Mouse (Mus musculus): ENCODE measurements at regions not wholly inside any gene's neighbourhood (a gene's known extent, or its start where the extent isn't known, plus 50 kb on each side); places are given as distances from the start of the nearest gene placed in this dataset.

- Histone ChIP-seq H3K79me2 (ENCODE audit: control insufficient read depth, insufficient read depth) (no peaks in the 10 kb centered on the region), H3K27me3 (ENCODE audit: control insufficient read depth, insufficient read depth, insufficient read length) (peaks cover 9% of the 10 kb centered on the region), H3K36me3 (ENCODE audit: control insufficient read depth, insufficient read depth) (no peaks in the 10 kb centered on the region), H3K79me3 (ENCODE audit: low read depth) (no peaks in the 10 kb centered on the region), H3ac (ENCODE audit: control insufficient read depth, insufficient read length, low read depth) (no peak overlapping the region), H3K4me3 (ENCODE audit: insufficient read depth, poor library complexity, severe bottlenecking) (no peak overlapping the region)
- TF ChIP-seq USF1 (IDR thresholded peaks at IDR 0.05; ENCODE audit: low read depth) = no peak
- no peak for TF ChIP-seq CTCF (IDR thresholded peaks at IDR 0.05; ENCODE audit: control insufficient read depth, insufficient read depth, insufficient read length)
- no peak for TF ChIP-seq CEBPB (IDR thresholded peaks at IDR 0.05; ENCODE audit: low read depth)
- TF ChIP-seq FOSL1 (IDR thresholded peaks at IDR 0.05; ENCODE audit: insufficient read depth, low read length, poor library complexity, severe bottlenecking) = no peak
- no peak for TF ChIP-seq MYOG (IDR thresholded peaks at IDR 0.05; ENCODE audit: control insufficient read depth, extremely low read depth, insufficient read length)
- no peak for TF ChIP-seq MYOD1 (IDR thresholded peaks at IDR 0.05; ENCODE audit: control insufficient read depth, insufficient read length, low read depth)
- no peak for TF ChIP-seq MAX (IDR thresholded peaks at IDR 0.05)
Measured at GRCm38 (mm10) chr11:33007366-33007765, 139.8 kb downstream of the Fgf18 start.

- no peak overlapping the region for H3K4me3 ChIP-seq (ENCODE audit: insufficient read depth, poor library complexity, severe bottlenecking)
- no peak overlapping the region for H3ac ChIP-seq (ENCODE audit: control insufficient read depth, insufficient read length, low read depth)
- no peaks in the 10 kb centered on the region for H3K79me2 ChIP-seq (ENCODE audit: control insufficient read depth, insufficient read depth)
- TF ChIP-seq USF1 (IDR thresholded peaks at IDR 0.05; ENCODE audit: low read depth) (no peak), FOSL1 (IDR thresholded peaks at IDR 0.05; ENCODE audit: insufficient read depth, low read length, poor library complexity, severe bottlenecking) (no peak), CTCF (IDR thresholded peaks at IDR 0.05; ENCODE audit: control insufficient read depth, insufficient read depth, insufficient read length) (no peak), MAX (IDR thresholded peaks at IDR 0.05) (no peak), MYOG (IDR thresholded peaks at IDR 0.05; ENCODE audit: control insufficient read depth, extremely low read depth, insufficient read length) (no peak), CEBPB (IDR thresholded peaks at IDR 0.05; ENCODE audit: low read depth) (no peak), MYOD1 (IDR thresholded peaks at IDR 0.05; ENCODE audit: control insufficient read depth, insufficient read length, low read depth) (no peak)
- H3K27me3 ChIP-seq (ENCODE audit: control insufficient read depth, insufficient read depth, insufficient read length) = peaks cover 6% of the 10 kb centered on the region
- no peaks in the 10 kb centered on the region for H3K36me3 ChIP-seq (ENCODE audit: control insufficient read depth, insufficient read depth)
- no peaks in the 10 kb centered on the region for H3K79me3 ChIP-seq (ENCODE audit: low read depth)
Measured at GRCm38 (mm10) chr11:33005183-33005582, 142.0 kb downstream of the Fgf18 start.

GRCm38 (mm10) chr11:33004603-33005002, 142.6 kb downstream of the Fgf18 start:
- Histone ChIP-seq H3ac (ENCODE audit: control insufficient read depth, insufficient read length, low read depth) (no peak overlapping the region), H3K79me2 (ENCODE audit: control insufficient read depth, insufficient read depth) (no peaks in the 10 kb centered on the region), H3K79me3 (ENCODE audit: low read depth) (no peaks in the 10 kb centered on the region), H3K4me3 (ENCODE audit: insufficient read depth, poor library complexity, severe bottlenecking) (no peak overlapping the region), H3K27me3 (ENCODE audit: control insufficient read depth, insufficient read depth, insufficient read length) (peaks cover 6% of the 10 kb centered on the region), H3K36me3 (ENCODE audit: control insufficient read depth, insufficient read depth) (no peaks in the 10 kb centered on the region)
- TF ChIP-seq MYOD1 (IDR thresholded peaks at IDR 0.05; ENCODE audit: control insufficient read depth, insufficient read length, low read depth) = no peak
- TF ChIP-seq CTCF (IDR thresholded peaks at IDR 0.05; ENCODE audit: control insufficient read depth, insufficient read depth, insufficient read length) = no peak
- TF ChIP-seq MAX (IDR thresholded peaks at IDR 0.05) = no peak
- no peak for TF ChIP-seq USF1 (IDR thresholded peaks at IDR 0.05; ENCODE audit: low read depth)
- no peak for TF ChIP-seq MYOG (IDR thresholded peaks at IDR 0.05; ENCODE audit: control insufficient read depth, extremely low read depth, insufficient read length)
- TF ChIP-seq CEBPB (IDR thresholded peaks at IDR 0.05; ENCODE audit: low read depth) = no peak
- no peak for TF ChIP-seq FOSL1 (IDR thresholded peaks at IDR 0.05; ENCODE audit: insufficient read depth, low read length, poor library complexity, severe bottlenecking)

GRCm38 (mm10) chr11:32999684-33000255, 147.4 kb downstream of the Fgf18 start:
- Histone ChIP-seq H3ac (ENCODE audit: control insufficient read depth, insufficient read length, low read depth) (no peak overlapping the region), H3K27me3 (ENCODE audit: control insufficient read depth, insufficient read depth, insufficient read length) (peaks cover 4% of the 10 kb centered on the region), H3K36me3 (ENCODE audit: control insufficient read depth, insufficient read depth) (no peaks in the 10 kb centered on the region), H3K79me2 (ENCODE audit: control insufficient read depth, insufficient read depth) (no peaks in the 10 kb centered on the region), H3K79me3 (ENCODE audit: low read depth) (no peaks in the 10 kb centered on the region), H3K4me3 (ENCODE audit: insufficient read depth, poor library complexity, severe bottlenecking) (no peak overlapping the region)
- TF ChIP-seq CTCF (IDR thresholded peaks at IDR 0.05; ENCODE audit: control insufficient read depth, insufficient read depth, insufficient read length) (no peak), MYOG (IDR thresholded peaks at IDR 0.05; ENCODE audit: control insufficient read depth, extremely low read depth, insufficient read length) (no peak), CEBPB (IDR thresholded peaks at IDR 0.05; ENCODE audit: low read depth) (no peak), MYOD1 (IDR thresholded peaks at IDR 0.05; ENCODE audit: control insufficient read depth, insufficient read length, low read depth) (no peak), MAX (IDR thresholded peaks at IDR 0.05) (no peak), USF1 (IDR thresholded peaks at IDR 0.05; ENCODE audit: low read depth) (no peak), FOSL1 (IDR thresholded peaks at IDR 0.05; ENCODE audit: insufficient read depth, low read length, poor library complexity, severe bottlenecking) (no peak)

- H3K36me3 ChIP-seq (ENCODE audit: control insufficient read depth, insufficient read depth) = no peaks in the 10 kb centered on the region
- TF ChIP-seq CEBPB (IDR thresholded peaks at IDR 0.05; ENCODE audit: low read depth) (no peak), FOSL1 (IDR thresholded peaks at IDR 0.05; ENCODE audit: insufficient read depth, low read length, poor library complexity, severe bottlenecking) (no peak), MAX (IDR thresholded peaks at IDR 0.05) (no peak), CTCF (IDR thresholded peaks at IDR 0.05; ENCODE audit: control insufficient read depth, insufficient read depth, insufficient read length) (no peak), MYOD1 (IDR thresholded peaks at IDR 0.05; ENCODE audit: control insufficient read depth, insufficient read length, low read depth) (no peak), MYOG (IDR thresholded peaks at IDR 0.05; ENCODE audit: control insufficient read depth, extremely low read depth, insufficient read length) (no peak), USF1 (IDR thresholded peaks at IDR 0.05; ENCODE audit: low read depth) (no peak)
- no peaks in the 10 kb centered on the region for H3K27me3 ChIP-seq (ENCODE audit: control insufficient read depth, insufficient read depth, insufficient read length)
- H3K79me2 ChIP-seq (ENCODE audit: control insufficient read depth, insufficient read depth) = no peaks in the 10 kb centered on the region
- no peaks in the 10 kb centered on the region for H3K79me3 ChIP-seq (ENCODE audit: low read depth)
- H3K4me3 ChIP-seq (ENCODE audit: insufficient read depth, poor library complexity, severe bottlenecking) = no peak overlapping the region
- H3ac ChIP-seq (ENCODE audit: control insufficient read depth, insufficient read length, low read depth) = no peak overlapping the region
Measured at GRCm38 (mm10) chr11:32998687-32999605, 148.3 kb downstream of the Fgf18 start.

Measured in C2C12 (cell line).